In genomic region chr16:24874235-24874634, GRCm38 (mm10) we compare ENCODE assay signal across 8 mouse cellular contexts.
DNase-seq lines count a peak whose midpoint lies in the region; ATAC-seq lines count a peak whose summit lies in the region.

No protein-coding gene starts in this region.

- intact Hi-C loops in heart, postnatal 10 days (cut with DNase I) = no loop called here

- DNase-seq in cerebellum, adult 18-20 months = peak; percentile 38 to 48
- no peak for DNase-seq in cerebellum, adult 11-12 months
- peak; percentile 33 for DNase-seq in ovary, postnatal 14 days (ENCODE audit: low spot score)
- no peak for DNase-seq in ovary, postnatal 36 days (ENCODE audit: low spot score)
- DNase-seq in heart, postnatal 10 days = peak; percentile 64 to 71
- peak; percentile 65 for DNase-seq in lung, postnatal 10 days
- no peak for DNase-seq in right cerebral cortex, adult 18-20 months

- ATAC-seq in megakaryocyte progenitor cell, adult 5-6 weeks (replicated peaks; ENCODE audit: poor library complexity) = no peak

Comparison
In these comparisons a context has a peak if more than half of its experiments do, and no peak if none do; other contexts are left out.
1. DNase-seq: peak in cerebellum, adult 18-20 months (2 of 2), ovary, postnatal 14 days (single experiment), heart, postnatal 10 days (2 of 2) and lung, postnatal 10 days (single experiment); none in cerebellum, adult 11-12 months (single experiment), ovary, postnatal 36 days (single experiment) and right cerebral cortex, adult 18-20 months (single experiment).